Mouse (Mus musculus): ENCODE measurements around the gene Bora. TPM values are rescaled to one million over a fixed set of nuclear protein-coding genes. Genes with fewer than 3 reads are reported as not detected.
"Not testable (repeated sequence)": the region's sequence is repeated elsewhere in the genome, so short reads cannot be mapped to it uniquely, and the experiment has no call there.

The Bora gene
- 67.8 and 81.2 TPM in 2 replicates for polyA plus RNA-seq (2016; fragmentation: Nextera tagmentation; extraction: Ambion mirVana)

GRCm38 (mm10) chr14:99046031-99046781 is at the start of gene Bora, which contains the start of gene Mzt1:
Gene Bora (plus strand): TSS chr14:99046222.
Gene Mzt1 (minus strand): TSS chr14:99046134.
- Histone ChIP-seq H3K27ac (peak within 1 kb of the TSS; percentile 97), H3K9me3 (no peaks in the 10 kb centered on the region), H3K27me3 (ENCODE audit: insufficient read depth, poor library complexity, severe bottlenecking) (no peaks in the 10 kb centered on the region), H3K36me3 (peaks cover 19% of the 10 kb centered on the region), H3K4me1 (replicated peaks) (peaks cover 33% of the 10 kb centered on the region), H3K4me3 (peak within 1 kb of the TSS; percentile 92)
- WGBS = under 1% methylated on average over 81 of the region's 81 CpGs
- DNase-seq (ENCODE audit: low spot score) = peak; percentile 96

GRCm38 (mm10) chr14:99010224-99010919 is 35.6 kb upstream of the Bora start:
- no peak for DNase-seq (ENCODE audit: low spot score)
- Histone ChIP-seq H3K4me1 (replicated peaks) (no peaks in the 10 kb centered on the region), H3K4me3 (no peak overlapping the region), H3K27me3 (ENCODE audit: insufficient read depth, poor library complexity, severe bottlenecking) (no peaks in the 10 kb centered on the region), H3K9me3 (no peaks in the 10 kb centered on the region), H3K27ac (no peak overlapping the region), H3K36me3 (no peaks in the 10 kb centered on the region)
- 83% methylated on average over 8 of the region's 8 CpGs for WGBS

GRCm38 (mm10) chr14:99010920-99011313 is 35.1 kb upstream of the Bora start:
- Histone ChIP-seq H3K27ac (no peak overlapping the region), H3K4me3 (no peak overlapping the region), H3K36me3 (no peaks in the 10 kb centered on the region), H3K27me3 (ENCODE audit: insufficient read depth, poor library complexity, severe bottlenecking) (no peaks in the 10 kb centered on the region), H3K9me3 (no peaks in the 10 kb centered on the region), H3K4me1 (replicated peaks) (no peaks in the 10 kb centered on the region)
- DNase-seq (ENCODE audit: low spot score) = no peak
- WGBS = 75% methylated on average over 2 of the region's 2 CpGs

GRCm38 (mm10) chr14:99018691-99019090 is 27.3 kb upstream of the Bora start:
- H3K4me3 ChIP-seq = no peak overlapping the region
- no peaks in the 10 kb centered on the region for H3K9me3 ChIP-seq
- H3K4me1 ChIP-seq (replicated peaks) = peaks cover 2% of the 10 kb centered on the region
- H3K36me3 ChIP-seq = no peaks in the 10 kb centered on the region
- no peaks in the 10 kb centered on the region for H3K27me3 ChIP-seq (ENCODE audit: insufficient read depth, poor library complexity, severe bottlenecking)
- H3K27ac ChIP-seq = no peak overlapping the region
- WGBS = 92% methylated on average over 7 of the region's 7 CpGs
- no peak for DNase-seq (ENCODE audit: low spot score)

GRCm38 (mm10) chr14:99019136-99019808 is 26.8 kb upstream of the Bora start:
- H3K27me3 ChIP-seq (ENCODE audit: insufficient read depth, poor library complexity, severe bottlenecking) = no peaks in the 10 kb centered on the region
- no peak overlapping the region for H3K4me3 ChIP-seq
- H3K4me1 ChIP-seq (replicated peaks) = peaks cover 2% of the 10 kb centered on the region
- DNase-seq (ENCODE audit: low spot score) = no peak
- no peak overlapping the region for H3K27ac ChIP-seq
- WGBS = 71% methylated on average over 10 of the region's 10 CpGs
- H3K36me3 ChIP-seq = no peaks in the 10 kb centered on the region
- H3K9me3 ChIP-seq = no peaks in the 10 kb centered on the region

- Histone ChIP-seq H3K9me3 (no peaks in the 10 kb centered on the region), H3K27ac (no peak overlapping the region; the same call in 1 of the 2 replicates), H3K36me3 (no peaks in the 10 kb centered on the region), H3K4me3 (peak overlapping the region; percentile 33), H3K27me3 (ENCODE audit: insufficient read depth, poor library complexity, severe bottlenecking) (no peaks in the 10 kb centered on the region), H3K4me1 (replicated peaks) (peaks cover 2% of the 10 kb centered on the region)
- no peak for DNase-seq (ENCODE audit: low spot score)
- WGBS = 51% methylated on average over 12 of the region's 12 CpGs
These were observed 23.5 kb upstream of the Bora start for GRCm38 (mm10) chr14:99022346-99023086.

- H3K36me3 ChIP-seq = peaks cover 28% of the 10 kb centered on the region
- no peaks in the 10 kb centered on the region for H3K27me3 ChIP-seq (ENCODE audit: insufficient read depth, poor library complexity, severe bottlenecking)
- DNase-seq (ENCODE audit: low spot score) = no peak
- 0 out of 2 replicates have a peak overlapping the region, but pooled peaks have one; percentile 8 for H3K27ac ChIP-seq
- WGBS = 80% methylated on average over 5 of the region's 5 CpGs
- H3K9me3 ChIP-seq = no peaks in the 10 kb centered on the region
- H3K4me1 ChIP-seq (replicated peaks) = no peaks in the 10 kb centered on the region; the same call in 1 of the 2 replicates
- no peak overlapping the region for H3K4me3 ChIP-seq
These were observed 16.0 kb upstream of the Bora start for GRCm38 (mm10) chr14:99029987-99030386.

- H3K36me3 ChIP-seq = peaks cover 40% of the 10 kb centered on the region
- no peak for DNase-seq (ENCODE audit: low spot score)
- WGBS = 84% methylated on average over 5 of the region's 5 CpGs
- no peaks in the 10 kb centered on the region for H3K27me3 ChIP-seq (ENCODE audit: insufficient read depth, poor library complexity, severe bottlenecking)
- H3K4me1 ChIP-seq (replicated peaks) = no peaks in the 10 kb centered on the region; the same call in 1 of the 2 replicates
- no peak overlapping the region for H3K4me3 ChIP-seq
- no peak overlapping the region for H3K27ac ChIP-seq
- H3K9me3 ChIP-seq = no peaks in the 10 kb centered on the region
These were observed 14.6 kb upstream of the Bora start for GRCm38 (mm10) chr14:99031337-99031873.

GRCm38 (mm10) chr14:99032596-99032995 is 13.4 kb upstream of the Bora start:
- Histone ChIP-seq H3K4me3 (no peak overlapping the region), H3K36me3 (peaks cover 42% of the 10 kb centered on the region), H3K4me1 (replicated peaks) (no peaks in the 10 kb centered on the region; the same call in 1 of the 2 replicates), H3K9me3 (no peaks in the 10 kb centered on the region), H3K27me3 (ENCODE audit: insufficient read depth, poor library complexity, severe bottlenecking) (no peaks in the 10 kb centered on the region), H3K27ac (no peak overlapping the region)
- 86% methylated on average over 5 of the region's 5 CpGs for WGBS
- DNase-seq (ENCODE audit: low spot score) = no peak

- 95% methylated on average over 8 of the region's 8 CpGs for WGBS
- H3K4me3 ChIP-seq; H3K4me1 ChIP-seq (replicated peaks); H3K27me3 ChIP-seq (ENCODE audit: insufficient read depth, poor library complexity, severe bottlenecking); DNase-seq (ENCODE audit: low spot score); H3K9me3 ChIP-seq; H3K27ac ChIP-seq: not testable (repeated sequence)
- H3K36me3 ChIP-seq = peaks cover 61% of the 10 kb centered on the region
These were observed 11.2 kb upstream of the Bora start for GRCm38 (mm10) chr14:99034851-99035250.

GRCm38 (mm10) chr14:99036039-99036438 is 10.0 kb upstream of the Bora start:
- peaks cover 61% of the 10 kb centered on the region for H3K36me3 ChIP-seq
- 90% methylated on average over 4 of the region's 4 CpGs for WGBS
- no peaks in the 10 kb centered on the region for H3K9me3 ChIP-seq
- no peak overlapping the region for H3K4me3 ChIP-seq
- H3K4me1 ChIP-seq (replicated peaks) = no peaks in the 10 kb centered on the region; the same call in 1 of the 2 replicates
- no peak overlapping the region for H3K27ac ChIP-seq
- no peaks in the 10 kb centered on the region for H3K27me3 ChIP-seq (ENCODE audit: insufficient read depth, poor library complexity, severe bottlenecking)
- DNase-seq (ENCODE audit: low spot score) = no peak

GRCm38 (mm10) chr14:99037703-99038102 is 8.3 kb upstream of the Bora start:
- Histone ChIP-seq H3K27ac (no peak overlapping the region), H3K9me3 (no peaks in the 10 kb centered on the region), H3K4me3 (no peak overlapping the region), H3K27me3 (ENCODE audit: insufficient read depth, poor library complexity, severe bottlenecking) (no peaks in the 10 kb centered on the region), H3K36me3 (peaks cover 52% of the 10 kb centered on the region), H3K4me1 (replicated peaks) (no peaks in the 10 kb centered on the region; the same call in 1 of the 2 replicates)
- DNase-seq (ENCODE audit: low spot score) = no peak
- WGBS = 90% methylated on average over 2 of the region's 2 CpGs

All from hindbrain, embryonic 10.5 days (tissue).